Mouse (Mus musculus): Measurements from ENCODE around the gene 4933434E20Rik. TPM values are rescaled to one million over a fixed set of nuclear protein-coding genes. Genes with fewer than 3 reads are reported as not detected.

Gene 4933434E20Rik
- total RNA-seq (2021), result 10 to 100 TPM; 91.6 to 99.3 TPM
- long read RNA-seq, experiment 1, transcript 4933434E20Rik-206 (7 exons, 2,510 nt), result major isoform, 63 of 74 reads
- long read RNA-seq, experiment 1, partial matches to known transcripts, result 1 of 74 reads
- long read RNA-seq, experiment 1, other reads (novel, unspliced or antisense), result 8 of 74 reads
- long read RNA-seq, experiment 2, transcript 4933434E20Rik-206 (7 exons, 2,510 nt), result major isoform, 37 of 42 reads
- long read RNA-seq, experiment 2, partial matches to known transcripts, result 2 of 42 reads
- long read RNA-seq, experiment 2, other reads (novel, unspliced or antisense), result 3 of 42 reads

DNA sequence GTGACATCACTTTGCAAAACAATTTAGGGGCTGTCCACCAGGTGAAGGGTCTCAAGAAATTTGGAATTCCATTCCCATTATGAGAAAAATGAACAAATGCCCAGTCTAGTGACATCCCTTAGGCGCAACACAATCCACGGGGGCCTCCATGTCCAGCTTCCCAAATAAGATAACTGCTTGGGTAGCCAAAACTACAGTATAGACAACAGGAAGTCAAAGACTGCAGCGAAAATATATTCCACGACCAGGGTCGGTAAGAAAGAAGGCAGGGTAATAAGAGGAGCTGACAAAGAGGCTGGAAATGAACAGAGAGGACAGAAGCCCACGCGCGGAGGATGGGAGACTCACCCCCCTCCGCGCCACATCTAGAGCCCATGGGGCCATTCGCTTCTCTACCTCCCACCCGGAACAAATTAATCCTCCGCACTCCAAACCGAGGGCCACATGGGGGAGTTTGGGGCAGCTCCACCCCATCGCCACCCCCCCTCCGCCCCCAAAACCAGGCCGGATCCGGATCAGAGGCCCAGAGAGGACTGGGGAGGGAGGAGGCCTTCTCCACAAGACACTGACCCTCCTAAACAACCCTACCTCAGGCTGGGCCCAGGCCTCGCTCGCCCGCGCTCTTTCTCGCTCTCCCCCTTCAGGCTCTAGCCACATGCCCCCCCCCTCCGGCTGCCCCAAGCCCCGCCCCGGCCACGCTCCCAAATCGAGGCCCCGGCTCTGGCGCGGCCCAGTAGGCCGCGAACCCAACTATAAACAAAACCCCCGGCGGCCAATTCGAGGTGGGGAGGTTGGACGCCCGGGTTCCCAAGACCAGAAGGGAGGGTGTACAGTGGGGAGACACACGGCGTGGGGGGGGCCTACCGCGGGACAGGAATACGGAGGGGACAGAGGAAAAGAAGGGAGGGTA is at the start of gene 4933434E20Rik:
4933434E20Rik (plus strand) TSS at position 196 of the 910 bp plus-strand sequence.
- peak; percentile 53 for DNase-seq (ENCODE audit: low spot score)

DNA sequence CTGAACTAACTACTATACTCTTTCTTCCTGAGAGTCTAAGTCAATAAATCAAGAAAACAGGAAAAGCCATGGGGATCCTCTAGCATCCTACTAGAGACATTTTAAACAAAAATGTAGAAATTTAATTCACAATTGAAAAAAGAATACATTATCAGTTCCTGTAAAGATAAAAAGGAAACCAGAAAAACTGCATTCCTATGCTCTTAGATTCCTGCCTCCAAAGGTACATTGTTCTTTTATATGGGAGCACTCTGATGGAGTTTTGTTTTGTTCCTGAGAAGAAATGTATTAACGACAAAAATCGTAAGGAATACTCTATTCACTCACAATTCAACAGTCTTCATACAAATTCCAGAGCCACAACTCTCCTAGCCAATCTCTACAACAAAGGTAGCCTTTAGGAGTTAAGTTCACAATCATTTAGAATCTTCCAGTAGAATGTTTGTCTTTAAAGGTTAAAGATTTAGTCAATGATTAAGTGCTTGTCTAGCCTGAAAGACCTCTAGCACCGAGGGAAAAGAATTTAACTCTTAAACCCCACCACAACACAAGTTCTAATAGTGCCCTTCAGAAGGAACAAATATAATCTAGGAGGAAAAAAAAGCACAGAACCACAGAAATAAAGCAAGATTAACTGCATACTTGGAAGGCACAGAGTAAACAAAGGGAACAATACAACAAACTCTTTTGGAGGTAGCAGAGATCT is 47.2 kb upstream of the 4933434E20Rik start:
- DNase-seq (ENCODE audit: low spot score), result no peak

DNA sequence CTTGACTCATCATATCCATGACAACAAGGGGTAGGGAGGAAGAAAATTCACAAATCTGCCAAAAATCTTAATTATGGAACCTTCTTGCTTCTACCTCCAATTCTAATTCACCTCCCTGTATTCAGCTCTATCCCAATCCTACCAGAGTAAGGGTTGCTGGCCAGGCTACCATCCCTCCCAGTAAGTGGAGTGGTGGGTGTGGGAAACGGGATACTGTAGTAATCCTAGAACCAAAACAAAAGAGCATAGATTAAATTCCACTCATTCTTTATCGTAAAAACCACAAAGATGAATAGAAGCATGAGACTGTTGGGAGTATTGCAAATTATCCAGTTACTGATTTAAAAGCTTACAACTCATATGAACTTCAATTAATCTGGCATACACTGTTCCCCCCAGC is 41.1 kb upstream of the 4933434E20Rik start:
- DNase-seq (ENCODE audit: low spot score), result no peak

DNA sequence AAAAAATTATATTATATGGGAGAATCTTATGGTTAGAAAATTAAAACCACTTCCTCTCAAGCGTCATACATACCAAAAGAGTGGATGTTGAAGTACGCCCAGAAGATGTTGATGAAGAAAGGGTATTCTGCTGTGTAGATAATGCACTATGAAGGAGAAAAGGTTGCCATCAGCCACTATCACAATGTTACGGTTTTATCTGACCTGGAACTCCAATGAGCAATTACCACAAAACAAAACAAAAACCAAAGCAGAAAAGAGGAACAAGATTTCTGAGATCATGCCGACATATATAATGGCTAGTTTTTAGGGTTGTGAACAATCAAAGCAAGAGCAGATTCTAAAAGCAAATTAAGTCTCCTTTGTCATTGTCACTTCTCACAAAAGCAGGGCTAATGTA is 34.8 kb upstream of the 4933434E20Rik start:
- DNase-seq (ENCODE audit: low spot score), result no peak

DNA sequence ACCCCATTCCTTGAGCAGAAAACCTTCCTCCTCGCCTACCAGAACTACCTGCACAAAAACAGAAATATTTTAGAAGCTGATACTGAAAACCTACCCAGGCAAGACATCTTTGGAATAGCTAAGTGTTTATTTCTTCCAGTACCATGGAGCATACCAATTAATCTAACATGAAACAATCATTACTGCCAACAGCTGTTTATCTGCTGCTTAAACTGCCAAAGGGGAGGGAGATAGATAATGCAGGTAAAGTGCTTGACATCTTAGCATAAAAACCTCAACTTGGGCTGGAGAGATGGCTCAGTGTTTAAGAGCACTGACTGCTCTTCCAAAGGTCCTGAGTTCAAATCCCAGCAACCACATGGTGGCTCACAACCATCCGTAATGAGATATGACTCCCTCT is 16.8 kb upstream of the 4933434E20Rik start:
- DNase-seq (ENCODE audit: low spot score), result no peak

DNA sequence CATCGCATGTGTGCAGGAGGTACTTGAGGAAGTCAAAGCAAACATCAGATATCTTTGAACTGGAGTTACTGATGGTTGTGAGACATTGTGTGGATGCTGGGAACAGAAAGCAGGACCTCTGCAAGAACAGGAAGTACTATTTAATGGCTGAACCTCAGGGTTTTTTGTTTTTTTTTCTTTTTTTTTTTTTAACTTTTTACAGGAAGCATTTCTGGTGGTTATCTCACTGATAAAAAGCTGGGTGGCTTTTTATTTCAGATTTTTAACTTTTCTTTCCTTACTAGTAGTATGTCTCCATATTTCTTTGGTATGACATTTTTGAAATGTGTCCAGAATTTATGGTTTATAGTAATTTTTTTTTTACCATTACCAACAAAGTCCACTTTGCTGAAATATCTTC is 15.2 kb upstream of the 4933434E20Rik start:
- DNase-seq (ENCODE audit: low spot score), result no peak

DNA sequence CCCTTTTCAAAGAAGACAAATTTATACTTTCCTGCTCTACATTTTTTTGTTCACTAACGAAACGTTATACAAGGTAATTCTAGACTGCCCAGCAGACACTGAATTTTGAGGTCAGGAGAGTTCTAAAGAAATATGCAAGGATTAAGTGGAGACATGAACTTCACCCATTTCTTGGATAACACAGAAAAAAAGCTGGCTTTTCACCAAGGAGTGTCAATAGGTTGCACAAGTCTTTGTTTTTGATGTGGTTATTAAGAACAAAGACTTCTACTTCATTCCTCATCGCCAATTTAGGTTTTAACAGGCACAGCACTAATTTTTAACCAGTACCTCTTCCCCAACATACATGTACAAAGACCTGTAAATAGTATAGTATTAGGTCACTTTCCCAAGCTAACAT is 1.7 kb upstream of the 4933434E20Rik start:
- no peak for DNase-seq (ENCODE audit: low spot score)

DNA sequence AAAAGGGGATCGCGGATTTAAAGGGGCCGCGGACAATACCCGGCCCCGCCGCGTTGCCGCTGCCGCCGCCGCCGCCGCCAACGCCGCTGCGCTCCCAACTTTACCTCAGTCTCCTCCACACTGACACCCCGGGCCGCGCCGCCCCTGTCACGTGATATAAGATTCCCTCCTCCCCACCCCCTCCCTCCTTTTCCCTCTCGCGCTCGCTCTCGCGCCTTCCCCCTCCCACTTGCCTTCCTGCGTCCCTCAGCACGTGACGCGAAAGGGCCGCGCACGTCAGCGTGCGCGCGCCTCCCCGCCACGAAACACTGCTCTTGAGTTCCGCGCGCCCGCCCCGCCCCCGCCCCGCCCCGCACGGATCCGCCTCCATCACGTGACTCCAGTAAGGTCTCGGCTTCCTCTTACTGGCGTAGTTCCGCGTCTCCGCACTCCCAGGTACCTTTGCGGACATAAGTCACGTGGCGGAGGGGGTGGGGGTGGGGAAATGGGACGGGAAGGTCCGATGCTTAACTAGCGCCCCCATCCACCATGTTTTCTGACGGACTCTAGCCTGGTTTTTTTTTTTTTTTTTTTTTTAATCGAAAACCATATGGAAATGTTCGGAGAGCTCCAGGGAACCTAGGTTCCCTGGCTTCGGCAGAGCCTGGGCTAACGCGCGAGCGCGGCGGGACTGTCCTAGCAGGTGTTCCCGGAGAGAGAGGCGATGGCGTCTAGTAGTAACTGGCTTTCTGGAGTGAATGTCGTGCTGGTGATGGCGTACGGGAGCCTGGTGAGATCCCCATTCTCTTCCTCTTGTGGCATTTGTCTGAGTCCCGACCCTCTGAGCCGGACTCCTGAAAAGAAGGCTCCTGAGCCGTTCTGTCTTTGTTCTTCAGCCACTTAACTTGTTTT is 1.2 kb downstream of the 4933434E20Rik start, which contains the start of gene Ubap2l:
Ubap2l (minus strand) TSS at position 278 of the 891 bp plus-strand sequence.
- peak; percentile 93 for DNase-seq (ENCODE audit: low spot score)

DNA sequence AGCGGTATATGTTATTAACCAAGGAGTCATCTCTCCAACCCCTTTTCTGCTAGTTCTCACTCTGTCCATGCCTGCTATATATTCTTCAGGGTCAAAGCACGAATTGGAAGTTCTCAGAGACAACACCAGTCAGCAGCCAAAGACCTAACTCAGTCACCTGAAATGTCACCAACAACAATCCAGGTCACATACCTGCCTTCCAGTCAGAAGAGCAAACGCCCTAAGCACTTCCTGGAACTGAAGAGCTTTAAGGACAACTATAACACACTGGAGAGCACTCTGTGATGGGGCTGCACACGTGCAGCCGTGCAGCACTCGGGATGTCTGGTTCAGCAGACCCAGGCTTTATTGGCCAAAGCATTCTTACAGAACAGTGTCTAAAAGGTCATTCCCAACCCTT is 10.1 kb downstream of the 4933434E20Rik start:
- DNase-seq (ENCODE audit: low spot score), result no peak

DNA sequence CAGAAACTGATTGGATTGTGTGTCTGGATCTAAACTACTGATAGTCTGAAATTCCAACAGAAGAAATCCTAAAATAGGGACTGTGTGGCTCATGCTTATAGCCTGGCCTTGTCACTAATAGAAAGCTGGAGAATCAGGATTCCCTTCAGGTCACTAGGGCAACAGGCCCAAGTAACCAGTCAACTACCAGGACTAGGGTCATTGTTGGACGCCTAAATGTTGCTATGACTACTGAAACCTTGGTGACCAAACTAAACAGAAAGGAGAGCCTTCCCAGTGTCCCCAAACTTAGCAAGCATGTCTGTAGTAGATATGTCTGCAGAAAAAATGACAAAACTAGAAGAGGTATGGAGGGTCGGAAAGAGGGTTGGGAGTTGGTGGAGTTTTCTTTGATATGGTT is 11.1 kb downstream of the 4933434E20Rik start:
- DNase-seq (ENCODE audit: low spot score), result no peak

DNA sequence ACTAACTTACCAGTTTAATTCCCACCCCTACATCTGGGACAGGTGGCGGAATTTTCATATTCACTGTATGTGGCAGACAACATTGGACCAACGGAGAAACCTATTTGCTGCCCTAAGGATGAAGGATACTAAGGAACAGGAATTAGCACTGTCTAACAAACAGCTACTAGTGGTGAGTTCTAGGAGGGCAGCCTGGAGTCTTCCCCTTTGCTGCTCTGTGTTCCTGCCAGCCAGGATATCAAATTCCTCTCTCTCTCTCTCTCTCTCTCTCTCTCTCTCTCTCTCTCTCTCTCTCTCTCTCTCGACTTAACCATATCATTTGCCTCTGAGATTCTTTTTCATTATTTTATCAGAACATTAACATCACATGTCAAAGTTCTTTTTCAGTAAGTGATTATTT is 12.9 kb downstream of the 4933434E20Rik start:
- no peak for DNase-seq (ENCODE audit: low spot score)

DNA sequence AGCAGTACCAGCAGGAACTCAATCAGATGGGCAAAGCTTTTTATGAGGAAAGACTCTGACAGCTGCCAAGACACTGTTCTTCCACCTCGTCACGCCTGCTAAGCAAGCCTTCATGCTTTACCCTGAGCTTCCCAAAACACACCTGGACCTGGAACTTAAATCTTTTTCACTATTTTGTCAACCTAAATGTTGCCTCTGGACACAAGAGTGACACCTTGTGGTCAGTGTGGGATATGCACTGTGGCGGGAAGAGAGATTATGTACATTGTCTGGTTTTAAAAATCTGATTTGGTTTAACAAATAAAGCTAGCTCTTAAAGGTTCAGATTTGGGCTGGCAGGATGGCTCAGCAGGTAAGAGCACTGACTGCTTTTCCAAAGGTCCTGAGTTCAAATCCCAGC is 14.1 kb downstream of the 4933434E20Rik start:
- no peak for DNase-seq (ENCODE audit: low spot score)

DNA sequence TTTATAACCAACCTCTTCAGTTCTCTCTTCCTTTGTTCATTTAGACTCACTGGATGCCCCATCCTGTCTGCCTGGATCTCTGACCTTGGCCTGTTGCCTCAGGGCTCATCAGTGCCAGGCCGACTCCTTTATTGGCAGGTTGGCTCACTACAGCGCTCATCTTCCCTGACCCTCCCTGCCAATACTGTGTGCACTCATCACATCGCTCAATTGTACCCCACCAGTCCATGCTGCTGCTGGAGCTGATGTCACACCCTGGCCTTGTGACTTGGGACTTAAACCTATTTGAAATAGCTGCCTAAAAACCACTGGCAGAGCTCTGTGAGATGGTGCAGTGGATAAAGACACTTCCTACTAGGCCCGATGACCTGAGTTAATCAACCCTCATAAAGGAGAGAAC is 16.4 kb downstream of the 4933434E20Rik start:
- no peak for DNase-seq (ENCODE audit: low spot score)

DNA sequence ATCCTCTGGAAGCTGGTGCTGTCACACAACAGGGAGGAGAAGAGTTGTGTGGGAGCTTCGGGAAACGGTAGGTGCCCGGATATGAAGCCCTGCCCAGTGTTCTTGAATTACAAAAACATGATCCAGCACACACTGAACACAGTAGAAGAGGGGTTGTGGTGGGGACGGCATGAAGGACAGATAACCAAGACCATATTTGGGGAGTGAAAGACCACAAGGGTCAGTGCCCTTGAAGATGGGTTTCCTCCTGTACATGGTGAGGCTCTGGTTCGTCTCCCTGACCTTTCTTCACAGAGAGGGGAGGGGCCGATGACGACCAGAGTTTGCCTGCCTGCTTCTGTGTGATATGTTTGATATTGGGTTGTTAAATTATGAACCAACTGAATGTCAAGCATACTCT is 18.3 kb downstream of the 4933434E20Rik start:
- DNase-seq (ENCODE audit: low spot score), result no peak

DNA sequence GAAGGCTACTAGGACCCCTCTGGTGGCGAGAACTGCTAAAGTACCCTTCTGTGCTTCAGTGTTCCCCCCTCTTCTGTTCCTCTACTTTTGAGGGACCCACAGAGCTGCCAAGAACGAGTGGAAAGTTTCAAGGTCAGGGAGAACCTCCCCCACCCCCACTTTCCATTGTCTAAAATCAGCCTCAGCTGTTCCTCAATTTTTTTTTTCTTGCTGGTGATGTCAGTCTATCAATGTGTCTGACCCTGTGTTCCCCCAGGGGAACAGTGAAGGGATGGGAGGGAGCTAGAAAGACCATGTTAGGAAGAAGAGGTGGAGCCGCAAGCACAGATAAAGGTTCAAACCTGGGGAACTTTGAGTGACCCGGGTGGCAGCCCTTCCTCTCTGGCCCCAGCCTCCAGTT is 20.9 kb downstream of the 4933434E20Rik start, which contains the start of gene Tpm3:
Tpm3 (plus strand) TSS at position 356 of the 400 bp plus-strand sequence.
- DNase-seq (ENCODE audit: low spot score), result no peak

DNA sequence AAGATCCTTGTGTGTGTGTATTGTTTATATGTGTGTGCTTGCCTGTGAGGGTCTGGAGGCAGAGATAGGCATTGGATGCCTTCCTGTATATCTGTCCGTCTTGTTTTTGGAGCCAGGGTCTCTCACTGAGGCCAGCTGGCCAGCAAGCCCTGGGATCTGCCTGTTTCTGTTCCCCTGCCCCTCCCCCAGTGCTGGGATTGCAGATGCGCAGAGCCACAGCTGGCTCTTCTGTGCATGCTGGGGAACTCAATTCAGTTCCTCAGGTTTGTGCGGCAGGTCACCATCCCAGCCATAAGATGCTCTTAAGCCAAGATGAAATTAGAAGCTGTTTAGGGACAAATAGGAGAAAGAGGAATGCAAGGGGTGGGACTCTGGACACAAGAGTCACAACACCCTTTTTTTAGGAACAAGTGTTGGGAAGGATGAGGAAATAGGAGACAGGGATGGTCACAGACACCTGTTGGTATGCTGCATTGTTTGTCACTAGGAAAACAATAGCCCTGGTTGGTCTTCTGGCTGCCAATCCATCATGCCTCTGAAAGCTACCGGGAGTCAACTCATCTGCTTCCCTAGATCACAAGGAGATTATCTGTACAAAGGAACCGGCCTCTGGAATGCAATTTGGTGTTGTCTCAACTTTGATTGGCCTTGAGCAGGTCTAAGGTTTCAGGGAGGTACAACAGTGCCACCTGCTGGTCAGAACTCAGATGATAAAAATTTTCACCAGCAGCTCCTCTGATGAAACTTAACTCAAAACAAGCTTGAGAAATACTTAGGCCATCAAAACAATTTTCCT is 25.7 kb downstream of the 4933434E20Rik start:
- peak; percentile 85 for DNase-seq (ENCODE audit: low spot score)

DNA sequence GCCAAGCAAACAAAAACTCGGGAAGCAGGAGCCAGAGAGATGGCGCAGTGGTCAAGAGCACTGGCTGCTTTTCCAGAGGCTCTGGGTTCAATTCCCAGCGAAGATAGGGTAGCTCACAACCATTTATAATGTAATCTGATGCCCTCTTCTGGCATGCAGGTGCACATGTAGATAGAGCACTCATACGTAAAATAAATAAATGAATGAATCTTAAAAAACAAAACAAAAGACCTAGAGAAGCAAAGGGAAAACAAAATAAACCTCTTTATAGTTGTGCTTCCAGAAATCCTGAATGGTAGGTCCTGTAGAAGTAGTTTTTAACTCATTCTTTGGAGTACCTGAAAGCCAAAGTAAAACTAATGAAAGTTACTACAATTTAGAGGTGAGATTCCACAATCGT is 26.8 kb downstream of the 4933434E20Rik start:
- DNase-seq (ENCODE audit: low spot score), result no peak

DNA sequence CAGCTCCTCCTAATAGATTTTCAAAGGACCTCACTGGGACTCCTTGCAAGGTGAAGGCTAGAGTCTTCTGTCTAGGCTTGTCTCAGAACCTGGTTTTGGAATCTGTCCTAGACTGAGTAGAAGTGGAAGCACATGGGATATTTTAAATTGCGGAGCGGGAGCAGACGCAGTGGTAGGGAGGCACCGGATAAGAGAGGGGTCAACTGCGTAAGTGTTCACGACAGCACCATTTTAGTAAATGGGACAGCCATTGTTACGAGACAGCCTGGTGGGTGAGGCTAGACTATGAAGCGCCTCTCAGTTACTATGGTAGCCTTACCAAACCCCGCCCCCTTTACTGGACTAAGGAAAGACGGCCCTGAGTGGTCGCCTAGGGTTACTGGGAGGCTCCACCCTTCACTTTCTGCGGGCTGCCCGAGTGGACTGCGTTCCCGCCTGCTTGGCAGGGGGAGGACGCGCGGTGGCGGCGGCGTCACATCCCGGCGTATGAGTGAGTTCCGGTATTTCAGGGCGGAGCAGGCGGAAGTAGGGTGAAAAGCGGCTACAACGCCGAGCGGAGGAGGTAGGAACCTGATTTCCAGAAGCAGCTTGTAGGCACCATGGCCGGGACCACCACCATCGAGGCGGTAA is 27.8 kb downstream of the 4933434E20Rik start:
- DNase-seq (ENCODE audit: low spot score), result peak; percentile 95

DNA sequence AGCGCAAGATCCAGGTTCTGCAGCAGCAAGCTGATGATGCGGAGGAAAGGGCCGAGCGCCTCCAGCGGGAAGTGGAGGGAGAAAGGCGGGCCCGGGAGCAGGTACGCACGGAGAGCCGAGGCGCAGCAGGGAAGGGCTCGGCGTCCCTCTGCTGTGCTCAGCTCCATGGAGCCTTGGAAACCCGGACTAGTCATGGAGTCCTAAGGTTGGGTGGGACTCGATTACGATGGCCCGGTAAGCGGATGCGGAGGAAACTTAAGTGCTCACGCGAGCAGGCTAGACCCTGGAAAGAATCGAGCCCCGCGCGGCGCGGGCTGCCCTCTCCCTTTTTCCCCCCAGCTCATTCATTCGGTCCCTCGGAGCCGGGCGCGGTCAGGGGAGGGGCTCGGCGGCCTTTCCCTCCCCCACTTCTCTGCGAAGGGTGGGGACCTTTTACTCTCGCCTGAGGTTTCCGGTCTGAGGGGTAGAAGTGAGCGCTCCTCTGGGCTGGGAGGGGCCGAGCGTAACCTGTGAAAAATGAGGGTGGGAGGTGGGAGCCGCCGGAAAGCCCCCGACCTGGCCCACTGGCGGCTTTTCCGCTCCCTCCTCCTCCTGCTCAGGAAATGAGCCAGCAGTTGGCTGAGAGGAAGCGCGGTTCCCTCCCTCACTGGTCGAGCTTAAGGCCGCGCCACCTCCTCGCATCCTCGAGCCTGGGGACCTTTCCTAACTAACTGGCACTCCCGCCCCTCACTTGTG is 28.5 kb downstream of the 4933434E20Rik start:
- DNase-seq (ENCODE audit: low spot score), result peak; percentile 50

All from gastrocnemius, adult 18-20 months (tissue).